Mouse (Mus musculus) ES-Bruce4 (cell line): ENCODE data around the gene Eef1akmt3. TPM values are rescaled to one million over a fixed set of nuclear protein-coding genes. Genes with fewer than 3 reads are reported as not detected.

Source experiments
- H3K27ac ChIP-seq: 2 replicates; pipeline ENCODE4 v1.5.1; 2012; ENCODE audit warnings: low read length, inconsistent platforms; ENCODE audit not compliant: insufficient read depth
- H3K27me3 ChIP-seq: 2 replicates; pipeline ENCODE4 v1.6.1; 2012; ENCODE audit warnings: mild to moderate bottlenecking, low read length, inconsistent platforms; ENCODE audit not compliant: control insufficient read depth, poor library complexity, insufficient read depth, severe bottlenecking
- H3K36me3 ChIP-seq: 2 replicates; pipeline ENCODE4 v1.6.1; 2012; ENCODE audit warnings: inconsistent platforms, mild to moderate bottlenecking, low read length, moderate library complexity; ENCODE audit not compliant: control insufficient read depth, poor library complexity, insufficient read depth, severe bottlenecking
- H3K4me1 ChIP-seq: one replicate; pipeline ENCODE4 v1.8.1; 2011; ENCODE audit warnings: low read length; ENCODE audit not compliant: control insufficient read depth, insufficient read depth
- H3K4me3 ChIP-seq: 2 replicates; pipeline ENCODE4 v1.5.1; 2011; ENCODE audit warnings: low read depth, mild to moderate bottlenecking, low read length
- H3K9ac ChIP-seq: 2 replicates; pipeline ENCODE4 v1.6.1; 2012; ENCODE audit warnings: low read depth, mild to moderate bottlenecking, inconsistent platforms; ENCODE audit not compliant: poor library complexity, severe bottlenecking
- H3K9me3 ChIP-seq: replicated peaks from 2 replicates; pipeline ENCODE4 v1.6.1; 2012; ENCODE audit warnings: mild to moderate bottlenecking, low read length, inconsistent platforms; ENCODE audit not compliant: control insufficient read depth, poor library complexity, insufficient read depth, severe bottlenecking
- CTCF ChIP-seq: IDR thresholded peaks from one replicate; pipeline ENCODE4 v1.8.1; 2011; ENCODE audit warnings: low read depth, low read length
- EP300 ChIP-seq: IDR thresholded peaks from 2 replicates; pipeline ENCODE4 v1.6.1; 2011; ENCODE audit warnings: low read depth, low read length; ENCODE audit not compliant: insufficient read depth
- POLR2A ChIP-seq: IDR thresholded peaks from one replicate; pipeline ENCODE4 v1.8.1; 2011; ENCODE audit warnings: low read length; ENCODE audit not compliant: insufficient read depth
- polyA plus RNA-seq: library from polyadenylated mRNA; stranded (reverse); fragments of >200 nt; gene quantifications from 2 replicates; pipeline ENCODE4 v1.2.4, GENCODE M21; 2011; ENCODE audit warnings: low read depth; ENCODE audit not compliant: missing spikeins, insufficient read depth, insufficient read length

Eef1akmt3 gene
- polyA plus RNA-seq, 1 experiment = 0.51 TPM

GRCm38 (mm10) chr10:127003806-127004205, 37.5 kb downstream of the Eef1akmt3 start:
- Histone ChIP-seq H3K4me3 (no peak overlapping the region), H3K27me3 (no peaks in the 10 kb centered on the region), H3K9ac (no peak overlapping the region), H3K36me3 (no peaks in the 10 kb centered on the region), H3K27ac (no peak overlapping the region), H3K9me3 (no peaks in the 10 kb centered on the region), H3K4me1 (no peaks in the 10 kb centered on the region)
- no peak for TF ChIP-seq EP300
- TF ChIP-seq POLR2A = no peak
- TF ChIP-seq CTCF = no peak

DNA sequence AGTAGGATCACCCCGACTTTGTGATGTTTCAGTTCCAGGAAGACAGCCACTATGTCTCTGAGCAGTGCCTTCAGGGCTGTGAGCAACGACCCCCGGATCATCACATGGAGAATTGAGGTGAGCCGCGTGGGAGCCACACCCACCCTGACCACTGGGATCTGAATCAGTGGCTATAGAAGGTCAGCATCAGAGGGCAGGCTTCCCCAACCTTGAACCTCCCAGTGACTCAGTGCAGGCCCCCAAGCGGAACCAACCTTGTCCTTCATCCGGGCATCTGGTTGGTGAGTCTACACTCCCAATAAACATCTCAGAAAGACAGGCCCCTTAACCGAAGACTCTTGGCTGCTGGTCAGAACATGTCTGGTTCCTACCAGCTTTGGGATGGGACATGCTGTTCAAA, 38.0 kb downstream of the Eef1akmt3 start:
- no peaks in the 10 kb centered on the region for H3K4me1 ChIP-seq
- TF ChIP-seq POLR2A (no peak), EP300 (no peak), CTCF (no peak)
- no peaks in the 10 kb centered on the region for H3K27me3 ChIP-seq

DNA sequence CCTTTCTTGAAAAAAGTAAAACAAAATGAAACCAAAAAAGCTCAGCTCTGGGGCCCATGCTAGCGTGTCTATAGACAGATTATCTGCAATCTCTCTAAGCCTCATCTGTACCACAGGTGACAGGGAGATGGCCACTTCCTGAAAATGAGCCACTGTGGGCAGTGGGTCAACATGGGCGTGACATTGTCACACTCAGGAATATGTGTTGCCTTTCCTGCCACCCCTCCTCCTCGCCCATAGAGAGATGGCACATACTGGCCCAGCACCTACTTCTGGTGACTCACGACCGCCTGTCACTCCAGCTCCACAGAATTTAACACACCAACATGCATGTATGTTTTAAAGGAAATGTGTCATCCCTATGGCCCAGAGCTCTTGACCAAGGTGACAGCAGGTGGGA, 38.5 kb downstream of the Eef1akmt3 start:
- H3K4me1 ChIP-seq = no peaks in the 10 kb centered on the region
- no peaks in the 10 kb centered on the region for H3K36me3 ChIP-seq
- no peak overlapping the region for H3K9ac ChIP-seq
- TF ChIP-seq POLR2A = no peak
- H3K27me3 ChIP-seq = no peaks in the 10 kb centered on the region
- no peaks in the 10 kb centered on the region for H3K9me3 ChIP-seq
- H3K27ac ChIP-seq = no peak overlapping the region
- H3K4me3 ChIP-seq = no peak overlapping the region

More for the DNA sequence above, 38.0 kb downstream of the Eef1akmt3 start:
- Histone ChIP-seq H3K36me3 (no peaks in the 10 kb centered on the region), H3K4me3 (no peak overlapping the region), H3K9ac (no peak overlapping the region), H3K9me3 (no peaks in the 10 kb centered on the region), H3K27ac (no peak overlapping the region)

GRCm38 (mm10) chr10:127002056-127002455, 39.3 kb downstream of the Eef1akmt3 start:
- no peak overlapping the region for H3K27ac ChIP-seq
- H3K27me3 ChIP-seq = no peaks in the 10 kb centered on the region
- H3K9me3 ChIP-seq = no peaks in the 10 kb centered on the region
- H3K36me3 ChIP-seq = no peaks in the 10 kb centered on the region
- no peaks in the 10 kb centered on the region for H3K4me1 ChIP-seq
- H3K4me3 ChIP-seq = no peak overlapping the region
- H3K9ac ChIP-seq = no peak overlapping the region
- TF ChIP-seq EP300 (no peak), POLR2A (no peak), CTCF (no peak)

GRCm38 (mm10) chr10:127001297-127001696, 40.0 kb downstream of the Eef1akmt3 start:
- Histone ChIP-seq H3K4me3 (no peak overlapping the region), H3K27ac (no peak overlapping the region), H3K36me3 (no peaks in the 10 kb centered on the region), H3K27me3 (no peaks in the 10 kb centered on the region), H3K4me1 (no peaks in the 10 kb centered on the region), H3K9ac (no peak overlapping the region), H3K9me3 (no peaks in the 10 kb centered on the region)
- TF ChIP-seq POLR2A (no peak), EP300 (no peak), CTCF (no peak)

DNA sequence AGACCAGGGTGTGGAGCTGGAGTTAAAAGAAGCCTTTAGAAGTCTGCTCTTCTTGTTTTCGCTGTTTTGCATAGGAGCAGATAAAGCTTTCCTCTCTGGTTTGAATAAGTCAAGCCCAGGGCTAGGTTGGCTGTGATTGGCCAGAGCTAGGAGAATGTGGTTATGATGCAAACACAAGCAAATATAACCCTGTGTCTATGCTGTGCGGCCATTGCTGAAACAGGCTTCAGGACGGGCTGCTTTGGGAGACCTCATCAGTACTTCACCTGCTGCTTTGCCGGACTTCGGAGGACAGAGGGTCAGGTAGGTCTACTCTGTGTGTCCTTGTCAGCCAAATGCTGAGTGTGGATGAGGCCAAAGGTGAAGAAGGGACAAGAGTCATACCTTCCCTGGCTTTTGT, 40.8 kb downstream of the Eef1akmt3 start, which contains the start of gene Avil:
Gene Avil, plus strand, starts transcription at position 181 of the 400 bp plus-strand sequence.
- TF ChIP-seq POLR2A = no peak
- TF ChIP-seq EP300 = no peak
- no peak for TF ChIP-seq CTCF
- Histone ChIP-seq H3K36me3 (no peaks in the 10 kb centered on the region), H3K4me3 (no peak within 1 kb of the TSS)

More for the DNA sequence above, 40.8 kb downstream of the Eef1akmt3 start, which contains the start of gene Avil:
- no peaks in the 10 kb centered on the region for H3K4me1 ChIP-seq
- no peaks in the 10 kb centered on the region for H3K9me3 ChIP-seq
- H3K27me3 ChIP-seq = no peaks in the 10 kb centered on the region
- H3K9ac ChIP-seq = no peak within 1 kb of the TSS
- no peak within 1 kb of the TSS for H3K27ac ChIP-seq
